Mouse (Mus musculus) left cerebral cortex, adult 18-20 months (tissue): ENCODE results near the gene Coro2b. TPM values are rescaled to one million over a fixed set of nuclear protein-coding genes. Genes with fewer than 3 reads are reported as not detected.

Source experiments
- DNase-seq, 2 experiments: peaks; one replicate each; pipeline ENCODE4 v3.0.0; 2021 to 2022; ENCODE audit warnings: low spot score in 2 of 2, mixed read lengths in 1 of 2
- total RNA-seq, 2 experiments: library from RNA; stranded (reverse); gene quantifications; 2 replicates each; pipeline ENCODE4 v1.2.3; 2021

Coro2b gene
- total RNA-seq, 2 experiments from 2014 or later: 162 to 174 TPM

GRCm38 (mm10) chr9:62540166-62540565 lies 3.3 kb upstream of the Coro2b start:
- no peak for DNase-seq

- DNase-seq: no peak
Observed at GRCm38 (mm10) chr9:62539251-62539711, 2.4 kb upstream of the Coro2b start.

GRCm38 (mm10) chr9:62537941-62538340 lies 1.1 kb upstream of the Coro2b start:
- no peak for DNase-seq

GRCm38 (mm10) chr9:62536119-62536654 lies 657 bp downstream of the Coro2b start:
- DNase-seq: peak; percentile 58 to 59

GRCm38 (mm10) chr9:62535566-62535965 lies 1.3 kb downstream of the Coro2b start:
- DNase-seq: no peak

GRCm38 (mm10) chr9:62534691-62535090 lies 2.2 kb downstream of the Coro2b start:
- DNase-seq: no peak

GRCm38 (mm10) chr9:62534158-62534557 lies 2.7 kb downstream of the Coro2b start:
- DNase-seq: no peak

GRCm38 (mm10) chr9:62532876-62533275 lies 4.0 kb downstream of the Coro2b start:
- no peak for DNase-seq

- no peak for DNase-seq
Observed at GRCm38 (mm10) chr9:62531459-62532275, 5.2 kb downstream of the Coro2b start.

GRCm38 (mm10) chr9:62528527-62528926 lies 8.3 kb downstream of the Coro2b start:
- no peak for DNase-seq

GRCm38 (mm10) chr9:62526858-62527257 lies 10.0 kb downstream of the Coro2b start:
- DNase-seq: no peak

- no peak for DNase-seq
Observed at GRCm38 (mm10) chr9:62526451-62526850, 10.4 kb downstream of the Coro2b start.

GRCm38 (mm10) chr9:62524761-62525308 lies 12.0 kb downstream of the Coro2b start:
- DNase-seq: no peak

GRCm38 (mm10) chr9:62522791-62523471 lies 13.9 kb downstream of the Coro2b start:
- DNase-seq: no peak

GRCm38 (mm10) chr9:62522211-62522610 lies 14.6 kb downstream of the Coro2b start:
- DNase-seq: no peak

GRCm38 (mm10) chr9:62521541-62521940 lies 15.3 kb downstream of the Coro2b start:
- no peak for DNase-seq

- DNase-seq: no peak
Observed at GRCm38 (mm10) chr9:62520933-62521332, 15.9 kb downstream of the Coro2b start.

- no peak for DNase-seq
Observed at GRCm38 (mm10) chr9:62519787-62520503, 16.9 kb downstream of the Coro2b start.

GRCm38 (mm10) chr9:62519334-62519733 lies 17.5 kb downstream of the Coro2b start:
- no peak for DNase-seq

GRCm38 (mm10) chr9:62518572-62518971 lies 18.3 kb downstream of the Coro2b start:
- DNase-seq: no peak
